Mouse (Mus musculus) small intestine, adult 2 months (tissue): Measurements from ENCODE around the gene Spns1. TPM values are rescaled to one million over a fixed set of nuclear protein-coding genes. Genes with fewer than 3 reads are reported as not detected.

ENCODE experiments used
- H3K27ac ChIP-seq: fragments of 200-500 bp; 2 replicates; pipeline ENCODE4 v1.5.1; 2012; ENCODE audit warnings: low read depth, low read length, control low read depth, inconsistent platforms; ENCODE audit not compliant: insufficient read depth
- H3K27me3 ChIP-seq: fragments of 200-500 bp; 2 replicates; pipeline ENCODE4 v1.6.1; 2012; ENCODE audit warnings: mild to moderate bottlenecking, moderate library complexity, low read length, inconsistent platforms; ENCODE audit not compliant: control insufficient read depth, insufficient read depth
- H3K36me3 ChIP-seq: fragments of 200-500 bp; 2 replicates; pipeline ENCODE4 v1.6.1; 2012; ENCODE audit warnings: mild to moderate bottlenecking, low read length, control low read depth, inconsistent platforms; ENCODE audit not compliant: control insufficient read depth, insufficient read depth
- H3K4me1 ChIP-seq: fragments of 200-500 bp; 2 replicates; pipeline ENCODE4 v1.6.1; 2012; ENCODE audit warnings: low read length, inconsistent platforms, mixed read lengths; ENCODE audit not compliant: control insufficient read depth, insufficient read depth, insufficient read length
- H3K4me3 ChIP-seq: fragments of 200-500 bp; 2 replicates; pipeline ENCODE4 v1.5.1; 2012; ENCODE audit warnings: low read depth, mild to moderate bottlenecking, control low read depth, inconsistent platforms, low read length, moderate library complexity
- CTCF ChIP-seq: fragments of 200-500 bp; IDR thresholded peaks from 2 replicates; pipeline ENCODE4 v1.5.1; 2012; ENCODE audit warnings: low read depth, mild to moderate bottlenecking, control low read depth, inconsistent platforms, low read length, moderate library complexity, mixed read lengths; ENCODE audit not compliant: insufficient replicate concordance, insufficient read length; ENCODE audit errors: extremely low read depth
- POLR2A ChIP-seq: fragments of 200-500 bp; IDR thresholded peaks from 2 replicates; pipeline ENCODE4 v1.6.1; 2012; ENCODE audit warnings: low read depth, mild to moderate bottlenecking, control low read depth, inconsistent platforms, low read length, moderate library complexity
- WGBS: fragments of 180-500 bp; shearing (Covaris S2); methylation state at CpG from one replicate; pipeline ENCODE4 v1.1.7; 2018; 5-methylcytosine and 5-hydroxymethylcytosine counted together
- polyA plus RNA-seq: library from polyadenylated mRNA; depleted of rRNA; stranded (reverse); fragments of >200 nt; gene quantifications from 2 replicates; pipeline ENCODE4 v1.2.3, GENCODE M21; 2012; rRNA removed

The Spns1 gene
- polyA plus RNA-seq, 1 experiment, result 149 TPM

- Histone ChIP-seq H3K36me3 (no peaks in the 10 kb centered on the region), H3K4me1 (no peaks in the 10 kb centered on the region), H3K27ac (no peak overlapping the region), H3K27me3 (no peaks in the 10 kb centered on the region), H3K4me3 (no peak overlapping the region)
- TF ChIP-seq CTCF, result no peak
- no peak for TF ChIP-seq POLR2A
- 17% methylated on average over 3 of the region's 3 CpGs for WGBS
These were observed 52.5 kb downstream of the Spns1 start for GRCm38 (mm10) chr7:126324791-126325190.

- Histone ChIP-seq H3K27ac (no peak overlapping the region), H3K4me3 (no peak overlapping the region), H3K27me3 (no peaks in the 10 kb centered on the region), H3K36me3 (no peaks in the 10 kb centered on the region), H3K4me1 (no peaks in the 10 kb centered on the region)
- WGBS, result 5% methylated on average over 11 of the region's 11 CpGs
- peak; percentile 74; the same call in 1 of the 2 replicates for TF ChIP-seq CTCF
- no peak for TF ChIP-seq POLR2A
These were observed 53.5 kb downstream of the Spns1 start for GRCm38 (mm10) chr7:126323729-126324128.

Other genes starting within 250 kb of the Spns1 start
- 95.0 and 145 TPM in 2 replicates for gene Xpo6, start 176.9 kb downstream of the Spns1 start, polyA plus RNA-seq
- 13.6 and 29.6 TPM in 2 replicates for gene Sbk1, start 104.8 kb downstream of the Spns1 start, polyA plus RNA-seq
- gene Lat, start 7.9 kb downstream of the Spns1 start, polyA plus RNA-seq, result 10.7 and 23.5 TPM in 2 replicates
- 2.0 and 5.2 TPM in 2 replicates for gene Nfatc2ip, start 19.3 kb upstream of the Spns1 start, polyA plus RNA-seq
- 3.9 and 8.0 TPM in 2 replicates for gene Cd19, start 37.4 kb upstream of the Spns1 start, polyA plus RNA-seq
- 9.9 and 20.3 TPM in 2 replicates for gene Rabep2, start 51.3 kb upstream of the Spns1 start, polyA plus RNA-seq
- 0.08 and 0.23 TPM in 2 replicates for gene Atp2a1, start 85.7 kb upstream of the Spns1 start, polyA plus RNA-seq
- 30.5 and 54.4 TPM in 2 replicates for gene Sh2b1, start 98.0 kb upstream of the Spns1 start, polyA plus RNA-seq
- gene Tufm, start 109.9 kb upstream of the Spns1 start, polyA plus RNA-seq, result 83.1 and 121 TPM in 2 replicates
- gene Atxn2l, start 126.0 kb upstream of the Spns1 start, polyA plus RNA-seq, result 143 and 301 TPM in 2 replicates
- gene Eif3c, start 189.0 kb upstream of the Spns1 start, polyA plus RNA-seq, result 37.3 and 79.1 TPM in 2 replicates
- 2.3 TPM in 2 replicates for gene Apobr, start 207.5 kb upstream of the Spns1 start, polyA plus RNA-seq
- 24.9 and 55.7 TPM in 2 replicates for gene Cln3, start 208.4 kb upstream of the Spns1 start, polyA plus RNA-seq
- 0.15 and 0.51 TPM in 2 replicates for gene Il27, start 217.5 kb upstream of the Spns1 start, polyA plus RNA-seq